Mouse (Mus musculus) cerebral cortex, adult 2 months (tissue): ENCODE measurements around the gene Tmem8.

Experiments
- WGBS: fragments of 180-500 bp; shearing (Covaris S2); methylation state at CpG from one replicate; pipeline ENCODE4 v1.1.7; 2018; 5-methylcytosine and 5-hydroxymethylcytosine counted together

The Tmem8 gene

DNA sequence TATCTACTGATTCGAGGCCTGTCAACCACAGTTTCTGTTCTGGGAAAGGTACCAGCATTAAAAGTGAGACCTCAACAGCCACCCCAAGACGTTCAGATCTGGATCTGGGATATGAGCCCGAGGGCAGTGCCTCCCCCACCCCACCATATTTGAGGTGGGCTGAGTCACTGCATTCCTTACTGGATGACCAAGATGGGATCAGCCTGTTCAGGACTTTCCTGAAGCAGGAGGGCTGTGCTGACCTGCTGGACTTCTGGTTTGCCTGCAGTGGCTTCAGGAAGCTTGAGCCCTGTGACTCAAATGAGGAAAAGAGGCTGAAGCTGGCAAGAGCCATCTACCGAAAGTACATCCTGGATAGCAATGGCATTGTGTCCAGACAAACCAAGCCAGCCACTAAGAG, 29.7 kb downstream of the Tmem8 start:
- 85% methylated on average over 4 of the region's 4 CpGs for WGBS

DNA sequence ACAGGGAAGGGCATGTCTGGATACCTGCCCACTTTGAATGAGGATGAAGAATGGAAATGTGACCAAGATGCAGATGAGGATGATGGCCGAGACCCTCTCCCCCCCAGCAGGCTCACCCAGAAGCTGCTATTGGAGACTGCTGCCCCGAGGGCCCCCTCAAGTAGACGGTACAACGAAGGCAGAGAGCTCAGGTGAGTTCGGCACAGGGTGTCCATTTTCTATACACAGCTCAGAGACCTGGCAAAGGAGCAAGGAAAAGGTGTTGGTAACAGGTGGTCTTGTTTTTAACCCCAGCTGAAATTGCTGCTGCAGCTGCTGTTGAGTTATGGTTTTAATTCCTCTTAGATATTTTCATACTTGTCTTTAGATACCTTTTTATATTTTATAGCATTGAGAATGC, 30.3 kb downstream of the Tmem8 start:
- WGBS, result 96% methylated on average over 5 of the region's 5 CpGs

DNA sequence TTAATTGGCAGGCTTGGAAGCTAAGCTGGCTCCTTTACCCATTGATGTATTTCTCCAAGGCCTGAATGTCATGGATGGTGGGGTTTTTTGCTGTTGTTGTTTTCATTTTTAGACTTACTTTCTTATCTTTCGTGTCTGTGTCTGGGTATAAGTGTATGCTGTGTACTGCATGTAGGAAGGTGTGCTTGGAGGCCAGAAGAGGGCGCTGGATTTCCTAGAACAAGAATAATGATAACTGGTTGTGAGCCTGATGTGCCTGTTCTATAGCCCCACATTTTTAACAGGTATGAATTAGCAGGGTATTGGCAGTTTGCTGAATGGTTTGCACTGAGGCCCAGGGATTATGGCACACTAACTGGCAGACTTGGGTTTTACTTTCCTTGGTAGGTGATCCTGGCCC, 36.0 kb downstream of the Tmem8 start:
- WGBS, result 74% methylated on average over 2 of the region's 2 CpGs

DNA sequence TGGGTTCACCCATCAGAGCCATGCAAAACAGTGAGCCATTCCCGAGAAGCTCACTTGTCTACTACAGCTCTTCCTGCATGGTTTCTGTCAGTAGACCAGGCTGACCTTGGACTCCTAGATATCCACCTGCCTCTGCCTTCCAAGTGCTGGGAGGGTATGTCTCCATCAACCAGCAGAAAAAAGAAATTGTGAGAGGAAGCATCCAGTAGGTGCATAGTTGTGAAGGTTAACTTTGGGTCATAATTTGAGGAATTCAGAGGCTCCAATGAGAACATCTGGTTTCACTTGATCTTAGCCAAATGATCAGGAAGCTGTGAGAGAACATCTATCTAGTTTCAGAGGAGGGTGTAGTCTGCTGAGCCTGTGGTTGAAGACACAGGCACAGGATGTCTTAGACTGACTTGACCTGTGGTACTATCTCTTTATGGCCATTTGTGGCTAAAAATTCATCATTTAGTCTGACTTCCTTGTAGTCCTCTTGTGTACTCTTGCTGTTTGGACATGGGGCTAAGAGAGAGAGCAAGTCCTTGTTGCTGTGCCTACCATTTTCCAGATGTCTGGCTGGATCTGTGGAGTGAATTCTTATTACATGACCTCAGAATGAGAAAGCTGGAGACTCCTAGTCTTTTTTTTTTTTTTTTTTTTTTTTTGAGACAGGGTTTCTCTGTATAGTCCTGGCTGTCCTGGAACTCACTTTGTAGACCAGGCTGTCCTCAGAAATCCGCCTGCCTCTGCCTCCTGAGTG, 39.0 kb downstream of the Tmem8 start:
- 82% methylated on average over 2 of the region's 2 CpGs for WGBS

DNA sequence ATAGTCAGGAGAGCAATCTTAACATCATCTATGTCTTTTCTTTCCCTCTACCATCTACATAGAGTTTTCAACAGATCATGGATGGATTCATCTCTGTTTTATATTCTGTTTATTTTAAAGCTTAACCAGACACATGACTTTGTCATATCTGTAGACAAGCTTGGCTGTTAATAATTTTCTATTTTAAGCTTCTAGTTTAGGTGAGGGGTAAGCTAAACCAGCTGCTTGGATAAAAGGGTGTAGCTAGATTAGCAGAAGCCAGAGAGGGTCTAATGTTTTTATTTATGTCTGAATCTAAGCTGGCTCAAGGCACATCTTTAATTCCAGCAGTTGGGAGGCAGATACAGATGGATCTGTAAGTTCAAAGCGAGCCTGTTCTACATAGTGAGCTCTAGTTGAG, 49.6 kb downstream of the Tmem8 start:
- 91% methylated on average over 1 of the region's 1 CpGs for WGBS

DNA sequence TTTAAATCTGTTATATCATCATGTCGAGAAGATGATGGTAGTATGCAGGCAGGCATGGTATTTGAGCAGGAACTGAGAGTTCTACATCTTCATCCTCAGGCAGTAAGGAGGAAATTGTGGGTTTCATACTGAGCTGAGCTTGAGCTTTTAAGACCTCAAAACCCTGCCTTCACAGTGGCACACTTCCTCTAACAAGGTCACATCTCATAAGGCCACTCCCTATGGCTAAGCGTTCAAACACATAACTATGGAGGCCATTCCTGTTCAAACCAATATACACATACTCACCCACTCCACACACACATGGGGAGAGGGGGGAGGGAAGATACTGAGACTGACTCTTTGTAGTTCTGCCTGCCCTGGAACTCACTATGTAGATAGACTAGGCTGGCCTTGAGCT, 54.9 kb downstream of the Tmem8 start:
- WGBS, result 78% methylated on average over 2 of the region's 2 CpGs
